Mouse (Mus musculus) lung, postnatal 0 days (tissue): ENCODE measurements around the gene Shq1. TPM values are rescaled to one million over a fixed set of nuclear protein-coding genes. Genes with fewer than 3 reads are reported as not detected.

Experiments
- ATAC-seq: fragments of 200-750 bp; cut with Nextera tagmentation; 2 replicates; pipeline ENCODE4 v1.8.0; 2017; ENCODE audit warnings: moderate library complexity
- DNase-seq: peaks from one replicate; pipeline ENCODE4 v3.0.0-alpha.2; 2016; ENCODE audit warnings: low spot score
- H3K27ac ChIP-seq: fragments of 300-500 bp; sonication (generic); 2 replicates; pipeline ENCODE4 v1.5.1; 2014; ENCODE audit warnings: antibody characterized with exemption, mild to moderate bottlenecking, low read length, mixed read lengths
- H3K27me3 ChIP-seq: fragments of 300-500 bp; sonication (generic); replicated peaks from 2 replicates; pipeline ENCODE4 v1.6.1; 2014; ENCODE audit warnings: low read length, mixed read lengths; ENCODE audit not compliant: insufficient read depth
- H3K36me3 ChIP-seq: fragments of 300-500 bp; sonication (generic); 2 replicates; pipeline ENCODE4 v1.6.1; 2014; ENCODE audit warnings: low read length, mixed read lengths; ENCODE audit not compliant: insufficient read depth
- H3K4me1 ChIP-seq: fragments of 300-500 bp; sonication (generic); 2 replicates; pipeline ENCODE4 v1.6.1; 2014; ENCODE audit warnings: antibody characterized with exemption, low read depth, low read length, mixed read lengths; ENCODE audit not compliant: insufficient read depth
- H3K4me2 ChIP-seq: fragments of 300-500 bp; sonication (generic); replicated peaks from 2 replicates; pipeline ENCODE4 v1.6.1; 2014; ENCODE audit warnings: low read depth, mild to moderate bottlenecking, low read length, moderate library complexity, mixed read lengths
- H3K4me3 ChIP-seq: fragments of 300-500 bp; sonication (generic); 2 replicates; pipeline ENCODE4 v1.5.1; 2014; ENCODE audit warnings: low read depth, low read length
- H3K9ac ChIP-seq: fragments of 300-500 bp; sonication (generic); replicated peaks from 2 replicates; pipeline ENCODE4 v1.6.1; 2014; ENCODE audit warnings: low read depth, mild to moderate bottlenecking
- H3K9me3 ChIP-seq: fragments of 300-500 bp; sonication (generic); 2 replicates; pipeline ENCODE4 v1.6.1; 2016; ENCODE audit warnings: low read length, mixed read lengths
- CTCF ChIP-seq: IDR thresholded peaks from 2 replicates; pipeline ENCODE4 v1.5.1; 2016; ENCODE audit warnings: antibody characterized with exemption, mild to moderate bottlenecking
- EP300 ChIP-seq: IDR thresholded peaks from 2 replicates; pipeline ENCODE4 v1.6.1; 2016; ENCODE audit warnings: antibody characterized with exemption, mild to moderate bottlenecking, control low read depth
- WGBS: fragments of 180-500 bp; shearing (Covaris S2); extraction: QIAGEN DNeasy Blood & Tissue Kit; methylation state at CpG from one replicate; pipeline ENCODE4 v1.1.7; 2014; 5-methylcytosine and 5-hydroxymethylcytosine counted together
- polyA plus RNA-seq: library from polyadenylated mRNA; unstranded; fragments of >200 nt; fragmentation: Nextera tagmentation; extraction: Ambion mirVana; gene quantifications from 2 replicates; pipeline ENCODE4 v1.2.1, GENCODE M21; 2015

Gene Shq1
- polyA plus RNA-seq, 1 experiment from 2014 or later: 5.9 TPM

DNA sequence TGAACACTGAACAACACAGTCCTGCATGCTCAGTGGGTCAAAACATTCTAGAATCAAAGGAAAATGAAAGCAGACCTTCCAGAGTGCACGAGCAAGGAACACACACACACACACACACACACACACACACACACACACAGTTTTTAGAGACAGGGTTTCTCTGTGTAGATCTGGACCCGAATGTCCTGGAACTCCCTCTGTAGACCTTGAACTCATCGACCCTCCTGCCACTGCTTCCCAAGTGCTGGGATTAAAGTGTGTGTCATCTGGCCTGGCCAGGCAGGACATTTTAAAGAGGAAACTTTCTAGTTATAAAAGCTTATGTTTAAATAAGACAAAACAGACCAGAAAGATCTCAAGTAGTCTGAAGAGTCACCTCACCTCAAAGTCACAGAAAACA is 82.1 kb downstream of the Shq1 start:
- TF ChIP-seq CTCF: no peak
- TF ChIP-seq EP300: no peak
- ATAC-seq: no peak
- H3K4me2 ChIP-seq: no peak overlapping the region
- 72% methylated on average over 3 of the region's 3 CpGs for WGBS
- H3K27me3 ChIP-seq: no peaks in the 10 kb centered on the region
- H3K4me3 ChIP-seq: no peak overlapping the region
- H3K9me3 ChIP-seq: no peaks in the 10 kb centered on the region
- DNase-seq: no peak
- H3K36me3 ChIP-seq: no peaks in the 10 kb centered on the region
- no peak overlapping the region for H3K27ac ChIP-seq
- no peaks in the 10 kb centered on the region for H3K4me1 ChIP-seq
- no peak overlapping the region for H3K9ac ChIP-seq

- H3K27ac ChIP-seq: no peak overlapping the region
- ATAC-seq (no peak), DNase-seq (no peak)
- H3K27me3 ChIP-seq: no peaks in the 10 kb centered on the region
- H3K9ac ChIP-seq: no peak overlapping the region
- no peaks in the 10 kb centered on the region for H3K36me3 ChIP-seq
- no peaks in the 10 kb centered on the region for H3K9me3 ChIP-seq
- no peaks in the 10 kb centered on the region for H3K4me1 ChIP-seq
- no peak overlapping the region for H3K4me2 ChIP-seq
- no peak for TF ChIP-seq CTCF
- no peak for TF ChIP-seq EP300
- no peak overlapping the region for H3K4me3 ChIP-seq
- 81% methylated on average over 5 of the region's 5 CpGs for WGBS
Measured at GRCm38 (mm10) chr6:100586758-100587157, 84.2 kb downstream of the Shq1 start.

DNA sequence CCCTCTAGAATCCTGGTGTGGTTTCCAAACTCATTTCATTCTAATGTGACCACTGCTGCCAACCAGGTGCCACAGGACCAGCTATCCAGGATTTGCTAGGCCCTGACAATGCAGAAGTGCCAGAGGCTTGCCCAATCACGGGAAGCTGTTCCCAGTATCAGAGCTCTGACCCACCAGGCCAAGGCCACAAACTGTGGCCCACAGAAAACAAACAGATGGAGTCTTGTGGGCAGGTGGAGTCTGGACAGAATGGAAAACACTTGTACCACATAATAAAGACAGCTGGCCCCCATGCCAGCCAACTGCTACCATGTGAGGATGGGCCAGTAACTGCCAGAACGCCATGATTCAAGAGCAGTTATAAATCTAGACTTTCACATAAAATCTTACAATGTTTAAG is 89.0 kb downstream of the Shq1 start:
- Histone ChIP-seq H3K4me1 (no peaks in the 10 kb centered on the region), H3K27ac (no peak overlapping the region), H3K27me3 (no peaks in the 10 kb centered on the region), H3K4me3 (no peak overlapping the region), H3K9me3 (no peaks in the 10 kb centered on the region), H3K9ac (no peak overlapping the region), H3K36me3 (no peaks in the 10 kb centered on the region), H3K4me2 (no peak overlapping the region)
- ATAC-seq (no peak), DNase-seq (no peak)
- 83% methylated on average over 2 of the region's 2 CpGs for WGBS
- TF ChIP-seq EP300 (no peak), CTCF (no peak)

GRCm38 (mm10) chr6:100581056-100581455 is 89.9 kb downstream of the Shq1 start:
- no peak overlapping the region for H3K4me2 ChIP-seq
- no peak overlapping the region for H3K4me3 ChIP-seq
- no peak for TF ChIP-seq CTCF
- TF ChIP-seq EP300: no peak
- ATAC-seq (no peak), DNase-seq (no peak)
- no peaks in the 10 kb centered on the region for H3K27me3 ChIP-seq
- H3K9me3 ChIP-seq: no peaks in the 10 kb centered on the region
- no peaks in the 10 kb centered on the region for H3K4me1 ChIP-seq
- H3K9ac ChIP-seq: no peak overlapping the region
- no peak overlapping the region for H3K27ac ChIP-seq
- no peaks in the 10 kb centered on the region for H3K36me3 ChIP-seq

DNA sequence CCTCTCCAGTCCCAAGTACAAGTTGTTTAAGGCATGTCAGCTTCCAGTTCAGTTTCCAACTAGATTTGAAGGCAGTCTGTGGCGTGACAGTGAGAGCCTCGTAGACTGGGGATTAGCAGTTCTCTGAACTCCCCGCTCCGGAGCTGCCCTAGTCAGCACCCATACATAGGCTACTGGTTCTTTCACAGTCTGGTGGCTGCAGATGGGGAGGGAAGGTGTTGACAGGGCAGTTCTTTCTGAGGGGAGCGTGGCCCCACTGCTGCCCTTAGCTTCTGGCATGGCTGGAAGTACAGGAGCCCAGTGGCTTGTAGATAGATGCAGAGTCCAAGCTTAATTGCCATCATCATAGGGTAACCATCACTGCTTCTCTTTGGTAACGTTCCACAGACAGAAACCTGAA is 93.4 kb downstream of the Shq1 start:
- TF ChIP-seq CTCF: no peak
- TF ChIP-seq EP300: no peak
- Histone ChIP-seq H3K4me3 (no peak overlapping the region), H3K27me3 (no peaks in the 10 kb centered on the region), H3K4me2 (no peak overlapping the region), H3K9ac (no peak overlapping the region), H3K4me1 (no peaks in the 10 kb centered on the region), H3K9me3 (no peaks in the 10 kb centered on the region), H3K36me3 (no peaks in the 10 kb centered on the region), H3K27ac (no peak overlapping the region)
- no peak for ATAC-seq
- DNase-seq: no peak
- WGBS: 93% methylated on average over 6 of the region's 6 CpGs

DNA sequence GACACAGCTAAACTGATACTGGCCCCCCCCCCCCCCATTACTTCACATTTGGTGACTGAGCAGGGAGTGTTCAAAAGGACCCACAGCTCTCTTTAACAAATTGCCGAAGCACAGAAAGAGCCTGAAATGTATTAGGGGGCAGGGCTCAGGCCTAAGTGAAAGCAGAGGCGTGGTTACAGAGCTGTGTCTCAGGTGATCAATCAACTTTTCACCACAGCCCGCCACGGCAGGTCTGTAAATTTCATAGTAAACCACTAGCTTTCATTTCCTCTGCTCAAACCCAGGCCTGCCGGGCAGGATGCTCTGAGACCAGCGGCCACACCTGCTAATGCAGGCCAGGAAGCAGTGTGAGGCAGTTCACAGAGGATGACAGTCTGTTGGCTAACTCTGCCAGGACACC is 94.8 kb downstream of the Shq1 start:
- Histone ChIP-seq H3K27ac (no peak overlapping the region), H3K4me1 (no peaks in the 10 kb centered on the region), H3K27me3 (no peaks in the 10 kb centered on the region), H3K9me3 (no peaks in the 10 kb centered on the region), H3K4me2 (no peak overlapping the region), H3K36me3 (no peaks in the 10 kb centered on the region), H3K4me3 (no peak overlapping the region), H3K9ac (no peak overlapping the region)
- DNase-seq (no peak), ATAC-seq (no peak)
- WGBS: 49% methylated on average over 6 of the region's 6 CpGs
- TF ChIP-seq EP300: no peak
- TF ChIP-seq CTCF: no peak

GRCm38 (mm10) chr6:100566774-100567173 is 104.2 kb downstream of the Shq1 start:
- Histone ChIP-seq H3K9ac (no peak overlapping the region), H3K27me3 (0 out of 2 replicates have a peak, but pooled peaks cover 7% of the 10 kb centered on the region), H3K4me1 (peaks cover 8% of the 10 kb centered on the region), H3K36me3 (no peaks in the 10 kb centered on the region), H3K27ac (no peak overlapping the region), H3K4me3 (no peak overlapping the region), H3K9me3 (no peaks in the 10 kb centered on the region), H3K4me2 (no peak overlapping the region)
- no peak for DNase-seq
- 73% methylated on average over 6 of the region's 6 CpGs for WGBS
- TF ChIP-seq EP300 (no peak), CTCF (no peak)
- ATAC-seq: no peak
